Mouse (Mus musculus): ENCODE results near the gene Olfr360. TPM values are rescaled to one million over a fixed set of nuclear protein-coding genes. Genes with fewer than 3 reads are reported as not detected.
"Not testable (repeated sequence)": the region's sequence is repeated elsewhere in the genome, so short reads cannot be mapped to it uniquely, and the experiment has no call there.

Gene Olfr360
- not detected in 2 replicates for polyA plus RNA-seq (2015; fragmentation: Nextera tagmentation; extraction: Ambion mirVana)

GRCm38 (mm10) chr2:37065446-37065845, at the start of gene Olfr360:
Olfr360 (plus strand) TSS chr2:37065746.
- no peak within 1 kb of the TSS for H3K4me3 ChIP-seq (replicated peaks)
- H3K4me1 ChIP-seq (replicated peaks): no peaks in the 10 kb centered on the region
- H3K27me3 ChIP-seq: no peaks in the 10 kb centered on the region
- ATAC-seq (ENCODE audit: insufficient read depth): no peak
- no peak within 1 kb of the TSS for H3K4me2 ChIP-seq
- H3K9me3 ChIP-seq (replicated peaks): no peaks in the 10 kb centered on the region
- no peak within 1 kb of the TSS for H3K27ac ChIP-seq (replicated peaks)
- H3K36me3 ChIP-seq (replicated peaks): no peaks in the 10 kb centered on the region
- no peak within 1 kb of the TSS for H3K9ac ChIP-seq

GRCm38 (mm10) chr2:37089190-37089589, 23.6 kb downstream of the Olfr360 start, which contains the start of gene Olfr361:
Olfr361 (minus strand) TSS chr2:37089290.
- WGBS (ENCODE audit: insufficient replicate concordance): 22% methylated on average over 1 of the region's 1 CpGs
- ATAC-seq (ENCODE audit: insufficient read depth); H3K4me2 ChIP-seq; H3K36me3 ChIP-seq (replicated peaks); H3K9me3 ChIP-seq (replicated peaks); H3K27me3 ChIP-seq; H3K27ac ChIP-seq (replicated peaks); H3K4me1 ChIP-seq (replicated peaks); H3K9ac ChIP-seq; H3K4me3 ChIP-seq (replicated peaks): not testable (repeated sequence)

- no peaks in the 10 kb centered on the region for H3K4me1 ChIP-seq (replicated peaks)
- H3K27ac ChIP-seq (replicated peaks): no peak within 1 kb of the TSS
- H3K4me2 ChIP-seq: no peak within 1 kb of the TSS
- ATAC-seq (ENCODE audit: insufficient read depth): no peak
- H3K9ac ChIP-seq: no peak within 1 kb of the TSS
- H3K27me3 ChIP-seq: no peaks in the 10 kb centered on the region
- WGBS (ENCODE audit: insufficient replicate concordance): 62% methylated on average over 1 of the region's 1 CpGs
- H3K4me3 ChIP-seq (replicated peaks): no peak within 1 kb of the TSS
- no peaks in the 10 kb centered on the region for H3K9me3 ChIP-seq (replicated peaks)
- no peaks in the 10 kb centered on the region for H3K36me3 ChIP-seq (replicated peaks)
Measured at GRCm38 (mm10) chr2:37117810-37118209, 52.3 kb downstream of the Olfr360 start, which contains the start of gene Olfr362. Olfr362 (minus strand) TSS chr2:37117910.

Other genes starting within 250 kb of the Olfr360 start
- not detected in 2 replicates for gene Olfr3, start 248.7 kb upstream of the Olfr360 start, polyA plus RNA-seq (2015; fragmentation: Nextera tagmentation; extraction: Ambion mirVana)
- gene Olfr350, start 219.4 kb upstream of the Olfr360 start, polyA plus RNA-seq (2015; fragmentation: Nextera tagmentation; extraction: Ambion mirVana): not detected in 2 replicates
- gene Olfr351, start 203.1 kb upstream of the Olfr360 start, polyA plus RNA-seq (2015; fragmentation: Nextera tagmentation; extraction: Ambion mirVana): not detected in 2 replicates
- not detected in 2 replicates for gene Olfr352, start 197.3 kb upstream of the Olfr360 start, polyA plus RNA-seq (2015; fragmentation: Nextera tagmentation; extraction: Ambion mirVana)
- gene Olfr353, start 172.8 kb upstream of the Olfr360 start, polyA plus RNA-seq (2015; fragmentation: Nextera tagmentation; extraction: Ambion mirVana): not detected in 2 replicates
- gene Olfr354, start 160.1 kb upstream of the Olfr360 start, polyA plus RNA-seq (2015; fragmentation: Nextera tagmentation; extraction: Ambion mirVana): not detected in 2 replicates
- gene Olfr355, start 136.8 kb upstream of the Olfr360 start, polyA plus RNA-seq (2015; fragmentation: Nextera tagmentation; extraction: Ambion mirVana): not detected in 2 replicates
- gene Olfr356, start 128.6 kb upstream of the Olfr360 start, polyA plus RNA-seq (2015; fragmentation: Nextera tagmentation; extraction: Ambion mirVana): not detected in 2 replicates
- gene Olfr357, start 71.9 kb upstream of the Olfr360 start, polyA plus RNA-seq (2015; fragmentation: Nextera tagmentation; extraction: Ambion mirVana): not detected in 2 replicates
- not detected in 2 replicates for gene Olfr358, start 56.4 kb upstream of the Olfr360 start, polyA plus RNA-seq (2015; fragmentation: Nextera tagmentation; extraction: Ambion mirVana)
- gene Olfr361, start 23.5 kb downstream of the Olfr360 start, polyA plus RNA-seq (2015; fragmentation: Nextera tagmentation; extraction: Ambion mirVana): not detected in 2 replicates
- not detected in 2 replicates for gene Olfr362, start 52.2 kb downstream of the Olfr360 start, polyA plus RNA-seq (2015; fragmentation: Nextera tagmentation; extraction: Ambion mirVana)
- gene Olfr364-ps1, start 73.6 kb downstream of the Olfr360 start, polyA plus RNA-seq (2015; fragmentation: Nextera tagmentation; extraction: Ambion mirVana): not detected in 2 replicates
- not detected in 2 replicates for gene Olfr365, start 122.5 kb downstream of the Olfr360 start, polyA plus RNA-seq (2015; fragmentation: Nextera tagmentation; extraction: Ambion mirVana)
- gene Olfr366, start 145.8 kb downstream of the Olfr360 start, polyA plus RNA-seq (2015; fragmentation: Nextera tagmentation; extraction: Ambion mirVana): not detected in 2 replicates

Data from liver, embryonic 15.5 days (tissue).